Mouse (Mus musculus) olfactory bulb, adult 2 months (tissue): Measurements from ENCODE around the gene Sod2. TPM values are rescaled to one million over a fixed set of nuclear protein-coding genes. Genes with fewer than 3 reads are reported as not detected.
"Not testable (repeated sequence)": the region's sequence is repeated elsewhere in the genome, so short reads cannot be mapped to it uniquely, and the experiment has no call there.

Experiments
- H3K27ac ChIP-seq: fragments of 200-500 bp; 2 replicates; pipeline ENCODE4 v1.5.1; 2012; ENCODE audit warnings: low read depth, low read length; ENCODE audit not compliant: insufficient read depth
- H3K4me1 ChIP-seq: fragments of 200-500 bp; 2 replicates; pipeline ENCODE4 v1.6.1; 2012; ENCODE audit warnings: low read length; ENCODE audit not compliant: control insufficient read depth, insufficient read depth
- H3K4me3 ChIP-seq: fragments of 200-500 bp; 2 replicates; pipeline ENCODE4 v1.5.1; 2012; ENCODE audit warnings: mild to moderate bottlenecking, low read depth, low read length, moderate library complexity; ENCODE audit not compliant: insufficient read depth
- CTCF ChIP-seq: fragments of 200-500 bp; IDR thresholded peaks from 2 replicates; pipeline ENCODE4 v1.5.1; 2012; ENCODE audit warnings: low read depth, mild to moderate bottlenecking, low read length, moderate library complexity; ENCODE audit not compliant: insufficient read depth
- POLR2A ChIP-seq: fragments of 200-500 bp; IDR thresholded peaks from 2 replicates; pipeline ENCODE4 v1.6.1; 2012; ENCODE audit warnings: mild to moderate bottlenecking, low read depth, low read length, moderate library complexity; ENCODE audit not compliant: insufficient read depth
- WGBS: fragments of 180-500 bp; shearing (Covaris S2); methylation state at CpG from one replicate; pipeline ENCODE4 v1.1.7; 2018; 5-methylcytosine and 5-hydroxymethylcytosine counted together
- polyA plus RNA-seq: library from polyadenylated mRNA; stranded (reverse); fragments of >200 nt; gene quantifications from 2 replicates; pipeline ENCODE4 v1.2.4, GENCODE M21; 2012; ENCODE audit warnings: low replicate concordance; ENCODE audit not compliant: missing spikeins, insufficient read depth, insufficient read length

Gene Sod2
- polyA plus RNA-seq, 1 experiment: not detected

DNA sequence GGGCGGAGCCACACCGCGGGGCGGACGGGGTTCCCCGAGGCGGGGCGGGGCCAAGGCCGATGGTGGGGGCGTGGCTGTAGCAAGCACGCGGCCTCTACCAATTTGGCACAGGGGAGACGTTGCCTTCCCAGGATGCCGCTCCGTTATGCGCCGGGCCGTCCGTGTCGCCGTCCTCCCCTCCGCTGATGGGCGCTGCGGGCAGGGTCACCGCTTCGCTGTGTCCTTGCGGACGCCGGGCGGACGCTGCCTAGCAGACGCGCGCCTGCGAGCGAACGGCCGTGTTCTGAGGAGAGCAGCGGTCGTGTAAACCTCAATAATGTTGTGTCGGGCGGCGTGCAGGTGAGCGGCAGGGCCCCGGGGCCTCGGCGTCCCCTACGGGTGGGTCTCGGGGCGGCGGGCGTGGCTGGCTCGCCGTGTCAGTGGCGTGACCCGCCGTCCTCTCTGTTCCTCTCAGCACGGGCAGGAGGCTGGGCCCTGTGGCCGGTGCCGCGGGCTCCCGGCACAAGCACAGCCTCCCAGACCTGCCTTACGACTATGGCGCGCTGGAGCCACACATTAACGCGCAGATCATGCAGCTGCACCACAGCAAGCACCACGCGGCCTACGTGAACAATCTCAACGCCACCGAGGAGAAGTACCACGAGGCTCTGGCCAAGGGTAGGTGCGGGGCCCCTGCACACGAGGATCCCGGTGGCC is 1.2 kb downstream of the Sod2 start:
- Histone ChIP-seq H3K27ac (peak overlapping the region; percentile 83), H3K4me3 (peak overlapping the region; percentile 85)
- under 1% methylated on average over 76 of the region's 76 CpGs for WGBS

GRCm38 (mm10) chr17:13008528-13008927 is 1.9 kb downstream of the Sod2 start:
- WGBS: 1% methylated on average over 10 of the region's 10 CpGs
- Histone ChIP-seq H3K27ac (peak overlapping the region; percentile 83; the same call in 1 of the 2 replicates), H3K4me3 (peak overlapping the region; percentile 85), H3K4me1 (peaks cover 2% of the 10 kb centered on the region; the same call in 1 of the 2 replicates)
- TF ChIP-seq POLR2A: no peak
- TF ChIP-seq CTCF: no peak

More for the DNA sequence above, 1.2 kb downstream of the Sod2 start:
- peaks cover 2% of the 10 kb centered on the region; the same call in 1 of the 2 replicates for H3K4me1 ChIP-seq
- TF ChIP-seq POLR2A (peak; percentile 96), CTCF (no peak)

DNA sequence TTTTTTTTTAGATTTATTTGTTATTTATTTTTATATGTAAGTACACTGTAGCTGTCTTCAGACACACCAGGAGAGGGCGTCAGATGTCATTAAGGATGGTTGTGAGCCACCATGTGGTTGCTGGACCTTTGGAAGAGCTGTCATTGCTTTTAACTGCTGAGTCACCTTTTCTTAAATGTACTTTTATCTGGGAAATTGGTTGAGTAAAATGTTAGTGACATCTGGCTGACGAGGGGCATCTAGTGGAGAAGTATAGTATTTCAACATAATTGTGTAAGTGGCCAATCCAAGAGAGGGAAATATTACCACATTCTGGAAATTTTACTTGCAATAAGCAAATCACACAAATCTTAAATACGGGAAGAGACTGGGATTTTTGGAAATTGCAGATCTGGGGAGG is 3.2 kb downstream of the Sod2 start:
- H3K4me1 ChIP-seq: peaks cover 6% of the 10 kb centered on the region; the same call in 1 of the 2 replicates
- no peak for TF ChIP-seq CTCF
- H3K27ac ChIP-seq: no peak overlapping the region
- no peak overlapping the region for H3K4me3 ChIP-seq
- WGBS: 20% methylated on average over 3 of the region's 3 CpGs

DNA sequence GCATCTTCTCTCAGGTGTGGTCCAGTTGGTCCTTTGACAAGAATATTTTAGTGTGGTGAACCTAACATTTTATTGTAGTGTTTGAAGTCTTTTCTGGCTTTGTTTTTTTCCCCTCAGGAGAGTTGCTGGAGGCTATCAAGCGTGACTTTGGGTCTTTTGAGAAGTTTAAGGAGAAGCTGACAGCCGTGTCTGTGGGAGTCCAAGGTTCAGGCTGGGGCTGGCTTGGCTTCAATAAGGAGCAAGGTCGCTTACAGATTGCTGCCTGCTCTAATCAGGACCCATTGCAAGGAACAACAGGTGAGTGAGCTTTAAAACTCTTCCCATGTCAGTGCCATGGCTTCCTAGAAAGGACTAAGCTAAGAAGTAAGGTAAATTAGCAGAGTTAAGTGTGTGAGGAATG is 6.7 kb downstream of the Sod2 start:
- Histone ChIP-seq H3K4me3 (no peak overlapping the region), H3K4me1 (peaks cover 4% of the 10 kb centered on the region; the same call in 1 of the 2 replicates), H3K27ac (no peak overlapping the region)
- WGBS: 69% methylated on average over 3 of the region's 3 CpGs
- TF ChIP-seq CTCF: no peak
- TF ChIP-seq POLR2A: no peak

GRCm38 (mm10) chr17:13036627-13037192 is 30.1 kb downstream of the Sod2 start:
- H3K4me1 ChIP-seq, H3K4me3 ChIP-seq, H3K27ac ChIP-seq: not testable (repeated sequence)
- WGBS: 84% methylated on average over 4 of the region's 12 CpGs

DNA sequence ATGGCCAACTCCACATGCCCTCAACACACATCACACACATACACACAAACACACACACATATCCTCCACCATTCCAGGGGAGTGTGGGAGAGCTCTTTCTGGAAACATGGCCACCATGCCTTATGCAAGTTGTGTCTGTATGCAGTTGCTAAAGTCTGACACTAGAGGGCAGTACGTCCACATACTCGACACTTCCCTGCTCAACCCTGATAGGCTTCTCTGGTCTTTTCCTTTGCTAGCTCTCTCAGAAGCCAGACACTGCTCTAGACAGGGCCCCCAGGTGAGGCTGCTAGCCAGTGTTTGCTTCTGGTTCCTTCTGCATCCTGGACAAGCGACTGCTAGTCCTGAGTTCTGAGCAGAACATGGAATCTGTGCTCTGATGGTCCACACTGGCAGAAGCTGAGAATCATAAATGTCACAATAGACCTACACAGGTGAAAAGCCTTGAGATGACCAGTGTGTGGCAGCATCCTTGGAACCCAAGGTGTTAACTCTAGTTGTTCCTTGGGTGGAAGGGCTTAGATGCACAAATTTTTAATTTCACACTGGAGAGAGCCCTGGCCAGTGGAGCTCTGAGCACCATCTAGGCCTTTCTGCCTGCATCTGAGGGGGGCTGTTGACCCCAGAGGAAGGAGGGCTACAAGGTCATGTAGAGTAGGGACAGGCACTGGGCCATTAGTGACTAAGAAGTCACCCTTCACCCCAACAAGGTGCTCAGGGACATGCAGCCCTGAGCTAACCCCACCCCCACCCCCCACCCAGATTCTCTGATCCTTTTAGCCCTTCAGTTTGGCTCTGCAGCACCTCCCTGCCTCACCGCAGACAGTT is 37.4 kb downstream of the Sod2 start:
- WGBS: 10% methylated on average over 4 of the region's 4 CpGs
- not testable (repeated sequence) for H3K4me3 ChIP-seq, H3K27ac ChIP-seq, H3K4me1 ChIP-seq

DNA sequence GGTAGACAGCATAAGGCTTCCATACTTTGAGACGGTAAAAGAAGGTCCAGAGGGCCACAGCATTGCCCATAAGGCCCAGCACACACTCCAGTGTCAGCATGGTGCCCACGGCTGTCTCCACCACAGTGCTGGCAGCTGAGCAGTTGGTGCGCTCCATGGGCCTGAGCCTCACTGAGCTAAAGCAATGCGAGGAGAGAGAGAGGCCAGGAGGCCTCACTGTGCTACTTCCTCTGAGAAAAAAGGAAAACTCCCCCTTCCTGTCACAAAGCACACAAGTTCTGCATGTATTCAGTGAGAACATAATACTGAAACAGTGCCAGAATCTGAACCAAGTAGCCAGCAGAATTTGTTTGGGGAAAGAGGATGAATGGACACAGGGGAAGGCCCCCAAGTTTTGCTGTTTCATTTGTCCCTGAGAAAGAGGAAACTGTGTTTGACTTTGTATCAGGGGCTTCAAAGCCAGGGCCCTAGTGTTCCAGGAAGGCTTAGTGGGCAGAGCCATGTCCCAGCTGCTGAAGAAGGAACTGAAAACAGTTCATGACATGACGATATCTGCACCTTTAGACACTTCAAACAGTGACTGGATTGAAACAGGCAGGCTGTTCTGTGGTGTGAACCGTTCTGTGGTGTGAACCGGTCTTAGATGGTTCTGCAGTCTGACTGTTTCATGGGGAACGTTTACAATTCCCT is 45.6 kb downstream of the Sod2 start, which contains the start of gene Gpr31b:
Gene Gpr31b (minus strand): TSS at position 173 of the 690 bp plus-strand sequence.
- not testable (repeated sequence) for H3K4me1 ChIP-seq, H3K4me3 ChIP-seq, H3K27ac ChIP-seq
- WGBS: 40% methylated on average over 2 of the region's 8 CpGs

DNA sequence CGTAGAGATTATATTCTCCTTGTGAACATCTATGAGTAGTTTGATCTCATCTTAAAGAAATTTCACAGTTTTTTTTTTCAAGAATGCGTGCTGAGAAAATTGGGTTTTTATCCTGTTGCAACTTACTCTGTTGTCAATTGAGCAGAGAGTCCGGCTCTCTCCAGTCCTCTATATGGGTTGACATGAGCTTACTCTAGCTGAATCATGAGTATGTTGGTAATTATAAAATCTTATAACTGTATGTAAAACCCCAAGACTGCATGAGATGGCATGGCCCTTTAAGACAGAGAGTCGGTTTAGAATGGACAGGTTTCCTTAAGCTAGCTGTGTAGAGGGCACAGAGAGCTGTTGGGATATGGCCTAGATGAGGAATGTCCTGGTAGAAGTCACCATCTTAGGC is 54.2 kb downstream of the Sod2 start, which contains the start of gene Tcp10b:
Gene Tcp10b (plus strand): TSS at position 301 of the 400 bp plus-strand sequence.
- WGBS: 93% methylated on average over 4 of the region's 4 CpGs
- not testable (repeated sequence) for H3K4me1 ChIP-seq, H3K27ac ChIP-seq, H3K4me3 ChIP-seq

DNA sequence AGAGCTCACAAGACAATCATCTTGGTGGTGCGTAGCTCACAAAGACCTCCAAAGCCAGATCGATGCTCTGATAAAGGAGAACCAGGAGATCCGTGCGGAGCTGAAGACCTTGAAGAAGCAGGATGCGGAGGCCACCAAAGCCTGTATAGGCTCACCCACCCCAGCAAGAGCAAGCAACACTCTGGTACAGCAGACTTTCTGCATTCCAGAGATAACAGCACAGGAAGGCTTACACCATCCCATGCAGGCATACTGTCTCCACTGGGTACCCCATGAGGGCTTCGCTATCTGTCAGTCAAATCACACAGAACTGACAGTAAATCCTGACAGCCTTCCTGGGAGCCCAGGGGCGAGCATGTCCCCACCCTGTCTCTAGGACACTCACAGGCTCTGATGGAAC is 56.2 kb downstream of the Sod2 start:
- 96% methylated on average over 7 of the region's 7 CpGs for WGBS
- not testable (repeated sequence) for H3K4me1 ChIP-seq, H3K27ac ChIP-seq, H3K4me3 ChIP-seq

DNA sequence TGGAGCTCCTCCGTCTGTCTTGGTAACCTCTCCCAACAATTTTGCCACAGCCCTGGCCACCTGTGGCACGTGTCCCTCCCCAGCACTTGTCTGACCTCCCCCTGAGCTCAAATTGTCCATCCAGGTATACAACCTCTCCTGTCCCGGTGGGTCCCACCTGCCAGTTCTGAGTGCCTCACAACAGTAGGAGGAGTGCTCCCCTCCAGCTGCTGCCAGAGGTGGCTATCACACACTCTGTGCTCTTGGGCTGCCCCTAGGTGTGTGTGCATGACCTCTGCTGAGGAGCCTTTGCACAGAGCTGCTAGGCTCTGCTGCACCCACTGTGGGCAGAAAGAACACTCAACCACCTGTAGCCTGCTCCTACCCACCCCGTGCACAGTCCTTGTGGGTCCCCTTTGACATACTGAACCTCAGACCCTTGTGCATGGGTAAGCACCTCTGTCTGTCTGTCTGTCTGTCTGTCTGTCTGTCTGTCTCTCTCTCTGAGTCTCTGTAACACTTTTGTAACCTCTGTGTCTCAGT is 61.3 kb downstream of the Sod2 start:
- not testable (repeated sequence) for H3K4me3 ChIP-seq, H3K27ac ChIP-seq
- 89% methylated on average over 1 of the region's 4 CpGs for WGBS

DNA sequence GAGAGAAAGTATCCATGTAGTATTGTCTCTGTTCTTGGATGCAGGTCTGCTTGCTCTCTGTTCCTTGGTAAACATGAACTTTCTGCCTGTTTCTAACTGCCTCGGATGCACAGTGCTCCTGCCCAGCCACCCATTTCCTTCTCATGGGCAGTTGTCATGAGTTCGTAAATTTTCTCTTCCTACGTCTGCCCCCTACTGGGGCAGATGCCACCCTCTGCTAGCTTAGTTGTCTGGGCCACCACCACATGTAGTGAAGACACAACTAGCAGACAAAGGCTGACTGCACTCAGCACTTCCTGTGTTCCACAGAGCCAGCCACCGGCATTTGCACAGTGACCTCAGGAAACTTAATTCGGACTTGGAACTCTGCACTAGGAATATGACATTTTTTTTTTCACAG is 62.6 kb downstream of the Sod2 start:
- H3K27ac ChIP-seq, H3K4me3 ChIP-seq, H3K4me1 ChIP-seq: not testable (repeated sequence)
- WGBS: 70% methylated on average over 3 of the region's 5 CpGs

More for the DNA sequence above, 61.3 kb downstream of the Sod2 start:
- not testable (repeated sequence) for H3K4me1 ChIP-seq
